Mouse (Mus musculus) MEL (cell line): ENCODE data around the gene Cbwd1.

Experiments used
- CTCF ChIP-seq, 3 experiments: IDR thresholded peaks in 2 of 3; conservative IDR thresholded peaks in 1 of 3; 2 replicates each; pipeline ENCODE4 v1.5.1; 2011 to 2012; ENCODE audit warnings: low read length in 3 of 3, low read depth in 2 of 3, mild to moderate bottlenecking in 2 of 3, improper control_type of control experiment in 1 of 3, inconsistent platforms in 1 of 3, mixed read lengths in 1 of 3, moderate library complexity in 1 of 3; ENCODE audit not compliant: control insufficient read depth in 1 of 3, insufficient read depth in 1 of 3, poor library complexity in 1 of 3, severe bottlenecking in 1 of 3
- ELF1 ChIP-seq: IDR thresholded peaks from 2 replicates; pipeline ENCODE4 v1.6.1; 2014; ENCODE audit warnings: low read depth, mild to moderate bottlenecking, inconsistent platforms, low read length, improper control_type of control experiment, moderate library complexity
- EP300 ChIP-seq, 2 experiments: IDR thresholded peaks; 2 replicates each; pipeline ENCODE4 v1.6.1; 2011; ENCODE audit warnings: improper control_type of control experiment in 2 of 2, low read length in 2 of 2, low read depth in 1 of 2, mild to moderate bottlenecking in 1 of 2
- GATA1 ChIP-seq: IDR thresholded peaks from 2 replicates; pipeline ENCODE4 v1.6.1; 2011; ENCODE audit warnings: low read depth, low read length, improper control_type of control experiment
- JUND ChIP-seq: IDR thresholded peaks from 2 replicates; pipeline ENCODE4 v1.6.1; 2011; ENCODE audit warnings: low read depth, mild to moderate bottlenecking, improper control_type of control experiment, low read length
- MEF2A ChIP-seq: IDR thresholded peaks from 2 replicates; pipeline ENCODE4 v1.6.1; 2014; ENCODE audit warnings: low read depth, mild to moderate bottlenecking, inconsistent platforms, low read length, improper control_type of control experiment; ENCODE audit not compliant: poor library complexity, insufficient replicate concordance, severe bottlenecking; ENCODE audit errors: extremely low read depth
- POLR2A ChIP-seq, 2 experiments: IDR thresholded peaks; 2 replicates each; pipeline ENCODE4 v1.6.1; 2011 to 2012; ENCODE audit warnings: low read length in 2 of 2, mild to moderate bottlenecking in 2 of 2, control low read depth in 1 of 2, improper control_type of control experiment in 1 of 2, low read depth in 1 of 2, moderate library complexity in 1 of 2; ENCODE audit not compliant: control insufficient read depth in 1 of 2, insufficient read depth in 1 of 2, poor library complexity in 1 of 2
- SIN3A ChIP-seq: IDR thresholded peaks from 2 replicates; pipeline ENCODE4 v1.6.1; 2012; ENCODE audit warnings: low read length, improper control_type of control experiment, inconsistent platforms
- USF1 ChIP-seq: IDR thresholded peaks from 2 replicates; pipeline ENCODE4 v1.6.1; 2014; ENCODE audit warnings: low read depth, mild to moderate bottlenecking, inconsistent platforms, low read length, improper control_type of control experiment, moderate library complexity

DNA sequence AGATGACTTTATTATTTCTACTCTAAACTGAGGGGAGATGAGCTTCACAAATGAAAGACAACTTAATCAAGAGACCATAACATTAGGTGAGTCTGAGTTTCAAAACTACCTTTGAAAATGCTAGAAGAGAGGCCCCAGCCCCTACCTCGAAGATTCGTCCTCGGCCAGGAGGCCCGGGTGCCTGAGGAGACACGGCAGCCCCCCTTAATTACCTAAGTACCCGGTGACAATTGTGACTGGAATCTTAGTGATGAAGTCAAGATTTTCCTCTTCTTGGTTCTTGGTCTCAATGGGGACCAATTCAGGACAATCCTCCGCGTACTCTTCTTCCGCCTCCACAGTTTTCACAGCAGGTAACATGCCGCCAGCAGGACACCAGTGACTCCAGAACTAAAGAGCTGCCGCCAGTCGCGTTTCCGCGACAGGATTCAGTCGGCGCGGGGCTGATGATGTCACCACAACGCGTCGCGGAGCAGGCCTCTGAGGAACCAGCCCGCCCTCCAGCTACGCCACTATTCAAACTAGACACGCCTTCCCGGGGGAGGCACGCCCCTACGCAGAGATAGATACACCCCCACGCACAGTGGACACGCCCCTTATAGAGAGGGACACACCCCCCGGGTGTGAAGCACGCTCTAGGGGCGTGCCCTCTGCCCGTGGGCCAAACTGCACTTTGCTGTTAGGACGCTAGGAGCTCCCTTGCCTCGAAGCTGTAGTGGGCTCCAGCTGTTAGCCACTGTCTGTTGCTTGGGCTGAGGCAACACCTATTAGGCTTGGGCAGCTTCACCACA is at the start of gene Cbwd1:
- no peak for TF ChIP-seq JUND
- peak; percentile 61 to 96; a peak in 3 of 4 replicates for TF ChIP-seq POLR2A (IDR thresholded peaks at IDR 0.05; ENCODE audit: control insufficient read depth in 1 of 2, insufficient read depth in 1 of 2, low read depth in 1 of 2, low read length in 2 of 2, poor library complexity in 1 of 2)
- peak; percentile 51 to 65 (median 59); a peak in 5 of 6 replicates for TF ChIP-seq CTCF (IDR thresholded peaks at IDR 0.05 in 2 of 3, conservative IDR thresholded peaks at IDR 0.05 in 1 of 3; ENCODE audit: control insufficient read depth in 1 of 3, insufficient read depth in 1 of 3, low read depth in 2 of 3, low read length in 3 of 3, poor library complexity in 1 of 3, severe bottlenecking in 1 of 3)
- peak; percentile 96 for TF ChIP-seq SIN3A
- TF ChIP-seq USF1 = peak; percentile 18; the same call in 1 of the 2 replicates
- TF ChIP-seq GATA1 = no peak
- peak; percentile 91 for TF ChIP-seq ELF1
- 0 out of 4 replicates have a peak, but pooled peaks of 1 of the 2 experiments have one; percentile 24 for TF ChIP-seq EP300 (IDR thresholded peaks at IDR 0.05; ENCODE audit: low read depth in 1 of 2, low read length in 2 of 2)
- TF ChIP-seq MEF2A = 0 out of 2 replicates have a peak, but pooled peaks have one; percentile 39
